11 mouse cellular contexts compared by ENCODE assay signal in genomic region chr4:46101211-46101711, GRCm38 (mm10). TPM values are rescaled to one million over a fixed set of nuclear protein-coding genes. Genes with fewer than 3 reads are reported as not detected.
DNase-seq lines count a peak whose midpoint lies in the region; ATAC-seq lines count a peak whose summit lies in the region.
"Had no signal": no experiment of that assay in that cellular context is flagged by ENCODE, and none has a peak within 500 bp of the region (broad histone marks: within the 10 kb centered on the region; RNA-seq: fewer than 3 reads in every experiment).

No protein-coding gene starts in this region.

- peak overlapping the region; percentile 36; the same call in 1 of the 2 replicates for H3K4me2 ChIP-seq in heart, embryonic 12.5 days
- no peak overlapping the region for H3K4me2 ChIP-seq in lung, embryonic 15.5 days
- no peak overlapping the region for H3K4me2 ChIP-seq in hindbrain, embryonic 14.5 days (replicated peaks)
- H3K4me2 ChIP-seq in stomach, embryonic 16.5 days (ENCODE audit: low read depth, low read length) = no peak overlapping the region
- H3K4me2 ChIP-seq: stomach, embryonic 15.5 days had no signal

- DNase-seq in heart, postnatal 10 days = no peak
- DNase-seq in lung, postnatal 14 days = no peak
- DNase-seq in hindbrain, embryonic 14.5 days (ENCODE audit: low spot score) = no peak
- DNase-seq in adrenal gland, adult (ENCODE audit: inconsistent age in 2 of 2, low spot score in 1 of 2) = no peak
- DNase-seq in layer of hippocampus, adult 11-12 months (ENCODE audit: low spot score) = no peak

- H3K9ac ChIP-seq in heart, embryonic 12.5 days = peak overlapping the region; percentile 46; the same call in 1 of the 2 replicates
- no peak overlapping the region for H3K9ac ChIP-seq in lung, embryonic 15.5 days
- no peak overlapping the region for H3K9ac ChIP-seq in hindbrain, embryonic 14.5 days
- H3K9ac ChIP-seq in stomach, embryonic 16.5 days (ENCODE audit: low read length) = no peak overlapping the region
- H3K9ac ChIP-seq: stomach, embryonic 15.5 days had no signal

- ATAC-seq in heart, embryonic 12.5 days (ENCODE audit: insufficient number of reproducible peaks, low FRiP score) = no peak
- peak; percentile 32; the same call in 1 of the 2 replicates for ATAC-seq in lung, embryonic 15.5 days (ENCODE audit: borderline replicate concordance, extremely low read depth, low FRiP score, low TSS enrichment)
- ATAC-seq in hindbrain, embryonic 14.5 days (ENCODE audit: low FRiP score) = no peak
- peak; percentile 26; the same call in 1 of the 2 replicates for ATAC-seq in stomach, embryonic 16.5 days (ENCODE audit: insufficient read depth, low FRiP score)
- ATAC-seq: Patski had no signal

- no peaks in the 10 kb centered on the region for H3K27me3 ChIP-seq in heart, embryonic 12.5 days (replicated peaks)
- no peaks in the 10 kb centered on the region for H3K27me3 ChIP-seq in lung, embryonic 15.5 days
- H3K27me3 ChIP-seq in hindbrain, embryonic 14.5 days (ENCODE audit: control insufficient read depth, insufficient read depth, low read length) = no peaks in the 10 kb centered on the region
- 0 out of 2 replicates have a peak, but pooled peaks cover 3% of the 10 kb centered on the region for H3K27me3 ChIP-seq in stomach, embryonic 16.5 days (ENCODE audit: control insufficient read depth, insufficient read depth, low read length)
- H3K27me3 ChIP-seq: Patski; stomach, embryonic 15.5 days had no signal

- intact Hi-C loops in heart, postnatal 10 days (cut with DNase I) = no loop called here

- H3K4me3 ChIP-seq in heart, embryonic 12.5 days = no peak overlapping the region
- H3K4me3 ChIP-seq in lung, embryonic 15.5 days = no peak overlapping the region
- no peak overlapping the region for H3K4me3 ChIP-seq in hindbrain, embryonic 14.5 days (replicated peaks; ENCODE audit: low read length)
- no peak overlapping the region for H3K4me3 ChIP-seq in stomach, embryonic 16.5 days (replicated peaks; ENCODE audit: low read length)
- H3K4me3 ChIP-seq: megakaryocyte, embryonic 14.5 days; stomach, embryonic 15.5 days had no signal

- peaks cover 42% of the 10 kb centered on the region for H3K4me1 ChIP-seq in heart, embryonic 12.5 days (replicated peaks)
- H3K4me1 ChIP-seq in lung, embryonic 15.5 days = peaks cover 9% of the 10 kb centered on the region
- 0 out of 2 replicates have a peak, but pooled peaks cover 4% of the 10 kb centered on the region for H3K4me1 ChIP-seq in hindbrain, embryonic 14.5 days (replicated peaks; ENCODE audit: control insufficient read depth, insufficient read depth, low read length)
- H3K4me1 ChIP-seq in stomach, embryonic 16.5 days (ENCODE audit: control insufficient read depth, insufficient read depth, low read length) = peaks cover 10% of the 10 kb centered on the region
- H3K4me1 ChIP-seq: stomach, embryonic 15.5 days had no signal

- peaks cover 95% of the 10 kb centered on the region for H3K36me3 ChIP-seq in heart, embryonic 12.5 days
- no peaks in the 10 kb centered on the region for H3K36me3 ChIP-seq in lung, embryonic 15.5 days
- H3K36me3 ChIP-seq in hindbrain, embryonic 14.5 days (replicated peaks; ENCODE audit: control insufficient read depth, insufficient read depth) = no peaks in the 10 kb centered on the region
- no peaks in the 10 kb centered on the region for H3K36me3 ChIP-seq in stomach, embryonic 16.5 days (ENCODE audit: control insufficient read depth, insufficient read depth, low read length)
- H3K36me3 ChIP-seq: stomach, embryonic 15.5 days had no signal

- peak overlapping the region; percentile 53 for H3K27ac ChIP-seq in heart, embryonic 12.5 days (ENCODE audit: poor library complexity, severe bottlenecking)
- no peak overlapping the region for H3K27ac ChIP-seq in lung, embryonic 15.5 days
- H3K27ac ChIP-seq in hindbrain, embryonic 14.5 days = peak overlapping the region; percentile 2; the same call in 1 of the 2 replicates
- H3K27ac ChIP-seq in stomach, embryonic 16.5 days (ENCODE audit: low read length) = no peak overlapping the region
- H3K27ac ChIP-seq: stomach, embryonic 15.5 days had no signal

- H3K9me3 ChIP-seq in heart, embryonic 12.5 days (replicated peaks) = peaks cover 2% of the 10 kb centered on the region; the same call in 1 of the 2 replicates
- H3K9me3 ChIP-seq in lung, embryonic 15.5 days = no peaks in the 10 kb centered on the region
- H3K9me3 ChIP-seq in hindbrain, embryonic 14.5 days (ENCODE audit: control insufficient read depth, low read length) = no peaks in the 10 kb centered on the region
- no peaks in the 10 kb centered on the region for H3K9me3 ChIP-seq in stomach, embryonic 16.5 days (replicated peaks; ENCODE audit: control insufficient read depth, low read length)
- H3K9me3 ChIP-seq: megakaryocyte, embryonic 14.5 days; stomach, embryonic 15.5 days had no signal

- WGBS in heart, embryonic 12.5 days = 13% methylated on average over 14 of the region's 14 CpGs
- 28% methylated on average over 14 of the region's 14 CpGs for WGBS in lung, embryonic 15.5 days
- 29% methylated on average over 14 of the region's 14 CpGs for WGBS in hindbrain, embryonic 14.5 days
- 17% methylated on average over 14 of the region's 14 CpGs for whole genome bisulfite sequencing in stomach, embryonic 16.5 days

RNA-seq across cellular contexts. Expression of gene Ncbp1, which starts 37.2 kb away (rescaled TPM):
- polyA plus RNA-seq in heart, embryonic 12.5 days (2016; fragmentation: Nextera tagmentation; extraction: Ambion mirVana) = 54.4 and 55.5 TPM in 2 replicates
- total RNA-seq in heart, postnatal 10 days (2021) = 10 to 100 TPM; 28.3 to 30.2 TPM
- 71.2 TPM in 2 replicates for polyA plus RNA-seq in lung, embryonic 15.5 days (2015; fragmentation: Nextera tagmentation; extraction: Ambion mirVana)
- 75.6 and 84.9 TPM in 2 replicates for polyA plus RNA-seq in hindbrain, embryonic 14.5 days (2014; fragmentation: Nextera tagmentation; extraction: Ambion mirVana)
- 59.8 and 61.1 TPM in 2 replicates for polyA plus RNA-seq in stomach, embryonic 16.5 days (2015; fragmentation: Nextera tagmentation; extraction: Ambion mirVana)

RNA-seq across cellular contexts. Expression of gene Tstd2, which starts 37.2 kb away (rescaled TPM):
- polyA plus RNA-seq in heart, embryonic 12.5 days (2016; fragmentation: Nextera tagmentation; extraction: Ambion mirVana) = 34.2 and 34.9 TPM in 2 replicates
- 10 to 100 TPM; 16.3 to 20.7 TPM for total RNA-seq in heart, postnatal 10 days (2021)
- 39.6 and 41.7 TPM in 2 replicates for polyA plus RNA-seq in lung, embryonic 15.5 days (2015; fragmentation: Nextera tagmentation; extraction: Ambion mirVana)
- 17.5 and 21.6 TPM in 2 replicates for polyA plus RNA-seq in hindbrain, embryonic 14.5 days (2014; fragmentation: Nextera tagmentation; extraction: Ambion mirVana)
- 32.7 and 36.4 TPM in 2 replicates for polyA plus RNA-seq in stomach, embryonic 16.5 days (2015; fragmentation: Nextera tagmentation; extraction: Ambion mirVana)

Comparison
In these comparisons a context has a peak if more than half of its experiments do, and no peak if none do; other contexts are left out.
1. ATAC-seq: peak in lung, embryonic 15.5 days (single experiment) and stomach, embryonic 16.5 days (single experiment); none in heart, embryonic 12.5 days (single experiment) and hindbrain, embryonic 14.5 days (single experiment).
2. H3K27ac ChIP-seq: peak in heart, embryonic 12.5 days (single experiment) and hindbrain, embryonic 14.5 days (single experiment); none in lung, embryonic 15.5 days (single experiment) and stomach, embryonic 16.5 days (single experiment).